Mouse (Mus musculus): ENCODE results near the gene Gnaz. TPM values are rescaled to one million over a fixed set of nuclear protein-coding genes. Genes with fewer than 3 reads are reported as not detected.

Gene Gnaz
- polyA plus RNA-seq, 1 experiment from 2014 or later, result 3.5 TPM

DNA sequence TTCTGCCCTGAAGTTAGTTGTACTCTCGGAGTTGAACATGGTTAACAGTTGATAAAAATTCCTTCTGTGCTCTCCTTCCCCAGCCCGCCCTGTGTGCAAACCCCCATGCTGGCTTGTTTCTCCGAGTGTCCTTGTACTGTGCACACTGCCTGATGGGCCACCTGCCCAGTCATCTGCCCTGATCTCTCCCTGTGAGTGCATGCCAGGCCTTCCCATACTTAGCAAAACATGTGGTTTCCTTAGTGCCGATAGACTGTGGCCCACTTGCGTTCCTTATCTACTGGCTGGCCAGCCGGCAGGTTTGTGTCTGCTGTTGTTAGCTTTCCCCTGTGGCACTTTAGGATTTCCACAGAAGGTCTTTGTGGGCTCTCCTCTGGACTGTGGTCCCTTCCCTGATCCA lies 87.1 kb downstream of the Gnaz start:
- no peaks in the 10 kb centered on the region for H3K9me3 ChIP-seq
- 69% methylated on average over 6 of the region's 6 CpGs for WGBS

DNA sequence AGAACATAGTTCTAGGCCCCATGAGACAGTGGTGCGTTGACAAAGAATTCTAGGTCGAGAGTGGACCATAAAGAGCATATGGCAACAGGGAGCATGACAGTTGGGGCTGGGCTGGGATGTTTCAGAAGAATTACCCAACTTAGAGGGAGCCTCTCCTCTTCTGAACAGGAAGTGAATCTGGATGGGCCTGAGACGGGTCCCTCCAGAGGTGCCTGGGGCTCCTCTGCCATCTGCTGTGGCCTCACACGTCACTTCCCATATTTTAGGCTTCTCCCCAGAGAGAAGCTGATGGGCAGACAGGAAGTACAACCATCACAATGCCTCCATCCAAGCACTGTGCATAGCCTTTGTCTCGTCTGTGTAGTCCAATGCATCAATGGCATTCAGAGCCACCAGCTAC lies 88.7 kb downstream of the Gnaz start:
- Histone ChIP-seq H3K36me3 (no peaks in the 10 kb centered on the region), H3K4me3 (no peak overlapping the region), H3K27ac (no peak overlapping the region), H3K9me3 (no peaks in the 10 kb centered on the region), H3K4me2 (no peak overlapping the region), H3K27me3 (no peaks in the 10 kb centered on the region), H3K9ac (no peak overlapping the region), H3K4me1 (peaks cover 18% of the 10 kb centered on the region)
- 56% methylated on average over 5 of the region's 5 CpGs for WGBS
- no peak for ATAC-seq (ENCODE audit: insufficient number of reproducible peaks, insufficient read depth, low FRiP score, low TSS enrichment, low read depth)

More for the DNA sequence above, 87.1 kb downstream of the Gnaz start:
- Histone ChIP-seq H3K4me2 (no peak overlapping the region), H3K27me3 (no peaks in the 10 kb centered on the region), H3K9ac (no peak overlapping the region), H3K4me1 (peaks cover 9% of the 10 kb centered on the region; the same call in 1 of the 2 replicates), H3K4me3 (no peak overlapping the region), H3K27ac (no peak overlapping the region), H3K36me3 (peaks cover under 1% of the 10 kb centered on the region; the same call in 1 of the 2 replicates)
- ATAC-seq (ENCODE audit: insufficient number of reproducible peaks, insufficient read depth, low FRiP score, low TSS enrichment, low read depth), result no peak

DNA sequence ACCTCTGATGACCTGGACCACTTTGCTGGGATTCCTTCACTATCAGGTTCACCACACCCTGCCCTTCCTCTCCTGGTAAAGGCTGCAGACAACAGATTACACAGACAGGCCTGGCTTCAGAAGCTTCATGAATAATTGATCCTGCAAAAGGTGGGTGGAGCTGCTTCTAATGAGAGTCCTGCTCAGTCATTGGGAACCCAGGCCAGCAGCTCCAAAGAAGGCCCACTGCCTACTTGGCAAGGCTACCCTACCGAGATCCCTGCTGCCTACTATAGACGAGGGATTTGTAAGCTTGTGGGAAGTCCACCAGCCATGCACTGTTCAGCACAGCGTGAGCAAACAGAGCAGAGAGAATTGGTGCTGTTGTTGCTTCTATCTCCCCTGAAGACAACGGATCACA lies 89.3 kb downstream of the Gnaz start:
- H3K9ac ChIP-seq, result no peak overlapping the region
- 15% methylated on average over 4 of the region's 4 CpGs for WGBS
- H3K27me3 ChIP-seq, result no peaks in the 10 kb centered on the region
- no peak overlapping the region for H3K4me2 ChIP-seq
- H3K9me3 ChIP-seq, result no peaks in the 10 kb centered on the region
- H3K27ac ChIP-seq, result no peak overlapping the region
- no peaks in the 10 kb centered on the region for H3K36me3 ChIP-seq
- peaks cover 19% of the 10 kb centered on the region for H3K4me1 ChIP-seq
- ATAC-seq (ENCODE audit: insufficient number of reproducible peaks, insufficient read depth, low FRiP score, low TSS enrichment, low read depth), result no peak
- no peak overlapping the region for H3K4me3 ChIP-seq

DNA sequence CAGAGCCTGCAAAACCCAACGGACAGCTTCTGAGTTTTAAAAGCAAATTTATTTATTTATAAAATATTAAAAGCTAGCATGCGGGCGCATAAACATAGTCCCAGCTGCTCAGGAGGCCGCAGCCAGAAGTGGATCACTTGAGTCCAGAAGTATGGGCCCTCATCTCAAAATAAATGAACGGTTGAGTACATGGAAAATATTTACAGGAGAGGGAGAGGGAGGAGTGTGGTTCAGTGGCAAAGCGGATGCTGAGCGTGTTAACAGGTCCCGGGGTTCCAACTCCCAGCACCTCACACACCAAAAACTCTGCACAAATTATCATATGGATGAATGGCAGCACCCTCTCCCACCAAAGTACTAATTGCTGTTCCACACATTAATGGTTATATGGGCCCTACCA lies 91.4 kb downstream of the Gnaz start:
- 81% methylated on average over 8 of the region's 8 CpGs for WGBS
- H3K4me1 ChIP-seq, result peaks cover 40% of the 10 kb centered on the region

DNA sequence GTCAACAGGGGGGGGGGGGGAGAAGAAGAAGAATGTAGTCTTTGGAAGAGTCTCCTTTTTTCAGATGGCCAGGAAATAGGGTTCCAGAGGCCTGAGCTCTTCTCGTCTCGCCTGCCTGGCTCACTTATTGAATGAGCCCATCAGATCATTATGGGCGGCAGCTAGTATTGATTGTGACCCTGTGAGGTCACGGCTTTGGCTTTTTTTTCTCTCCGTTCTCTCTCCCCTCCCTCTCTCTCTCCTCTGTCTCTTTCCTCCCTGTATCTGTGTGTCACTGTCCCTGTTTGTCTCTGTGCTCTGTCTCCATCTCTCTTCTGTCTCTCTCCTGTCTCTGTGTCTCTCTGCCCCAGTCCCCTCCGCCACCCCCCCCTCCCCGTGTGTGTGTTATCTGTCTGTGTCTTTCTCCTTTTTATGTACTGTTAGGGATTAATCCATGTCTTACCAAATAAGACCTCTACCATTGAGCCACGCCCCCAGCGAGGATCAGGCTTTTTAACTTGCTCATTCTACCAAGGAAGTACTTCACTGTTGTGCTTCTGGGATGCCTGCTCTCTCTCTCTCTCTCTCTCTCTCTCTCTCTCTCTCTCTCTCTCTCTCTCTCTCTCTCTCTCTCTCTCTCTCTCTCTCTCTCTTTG lies 91.9 kb downstream of the Gnaz start:
- 37% methylated on average over 9 of the region's 9 CpGs for WGBS
- Histone ChIP-seq H3K9ac (no peak overlapping the region), H3K27me3 (no peaks in the 10 kb centered on the region), H3K36me3 (no peaks in the 10 kb centered on the region), H3K27ac (no peak overlapping the region), H3K4me2 (peak overlapping the region; percentile 94), H3K9me3 (no peaks in the 10 kb centered on the region), H3K4me3 (no peak overlapping the region), H3K4me1 (peaks cover 46% of the 10 kb centered on the region)
- ATAC-seq (ENCODE audit: insufficient number of reproducible peaks, insufficient read depth, low FRiP score, low TSS enrichment, low read depth), result no peak

More for the DNA sequence above, 91.4 kb downstream of the Gnaz start:
- H3K4me2 ChIP-seq, result no peak overlapping the region
- no peaks in the 10 kb centered on the region for H3K9me3 ChIP-seq
- no peak for ATAC-seq (ENCODE audit: insufficient number of reproducible peaks, insufficient read depth, low FRiP score, low TSS enrichment, low read depth)
- no peaks in the 10 kb centered on the region for H3K36me3 ChIP-seq
- H3K27ac ChIP-seq, result no peak overlapping the region
- H3K9ac ChIP-seq, result no peak overlapping the region
- H3K27me3 ChIP-seq, result no peaks in the 10 kb centered on the region
- H3K4me3 ChIP-seq, result no peak overlapping the region

DNA sequence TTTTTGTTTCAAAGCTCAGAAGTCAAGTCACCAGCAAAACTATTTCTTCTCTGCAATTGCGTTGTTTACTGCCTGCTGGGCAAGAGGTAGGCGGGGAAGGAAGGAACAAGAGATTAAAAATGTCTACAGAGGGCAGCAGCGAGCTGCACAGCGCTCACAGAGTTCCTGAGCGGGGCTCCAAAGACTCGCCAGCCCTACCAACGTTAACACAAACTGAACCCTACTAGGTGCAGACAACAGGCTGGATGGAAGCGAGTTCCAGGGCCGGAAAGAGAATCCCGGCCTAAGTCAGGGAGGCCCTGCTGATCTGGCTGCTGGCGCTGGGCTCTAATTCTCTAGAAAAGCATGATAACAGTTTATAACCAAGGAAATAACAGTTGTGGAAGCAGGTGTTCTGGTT lies 92.4 kb downstream of the Gnaz start:
- H3K9ac ChIP-seq, result no peak overlapping the region
- H3K27me3 ChIP-seq, result no peaks in the 10 kb centered on the region
- no peaks in the 10 kb centered on the region for H3K36me3 ChIP-seq
- under 1% methylated on average over 11 of the region's 11 CpGs for WGBS
- H3K4me3 ChIP-seq, result peak overlapping the region; percentile 92; the same call in 1 of the 2 replicates
- ATAC-seq (ENCODE audit: insufficient number of reproducible peaks, insufficient read depth, low FRiP score, low TSS enrichment, low read depth), result no peak
- H3K4me1 ChIP-seq, result peaks cover 51% of the 10 kb centered on the region
- peak overlapping the region; percentile 94 for H3K4me2 ChIP-seq
- no peak overlapping the region for H3K27ac ChIP-seq
- no peaks in the 10 kb centered on the region for H3K9me3 ChIP-seq

DNA sequence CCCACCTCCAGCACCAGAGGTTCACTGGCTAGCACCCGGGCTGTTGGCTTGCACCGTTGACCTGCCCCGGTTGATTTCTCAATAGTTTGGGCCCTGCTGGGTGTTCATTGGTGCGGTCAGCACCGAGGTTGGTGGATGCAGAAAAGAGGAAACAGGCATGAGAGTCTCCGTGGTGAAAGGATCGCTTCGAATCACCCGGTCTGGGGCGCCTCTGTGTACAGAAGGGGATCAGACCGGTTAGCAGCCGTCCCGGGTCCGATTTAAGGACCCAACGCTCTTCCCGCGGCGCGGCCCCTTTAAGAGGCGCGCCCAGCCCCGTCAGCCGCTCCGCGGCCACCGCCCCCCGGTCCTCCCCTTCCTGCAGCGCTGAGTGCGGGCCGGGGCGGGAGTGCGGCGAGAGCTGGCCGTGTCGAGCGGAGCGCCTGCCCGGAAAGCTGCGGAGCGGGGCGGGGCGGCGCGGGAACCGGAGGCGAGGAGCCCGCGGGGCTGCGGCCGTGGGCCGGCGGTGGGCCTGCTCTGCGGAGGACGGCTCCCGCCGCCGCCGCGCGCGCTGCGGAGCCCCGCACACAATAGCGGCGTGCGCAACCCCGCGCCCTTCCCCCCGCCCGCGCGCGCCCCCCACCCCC lies 93.4 kb downstream of the Gnaz start, which contains the start of gene Bcr:
TSS of gene Bcr (plus strand) at position 376 of the 626 bp plus-strand sequence.
- Histone ChIP-seq H3K4me1 (peaks cover 55% of the 10 kb centered on the region), H3K9ac (peak within 1 kb of the TSS; percentile 85), H3K36me3 (no peaks in the 10 kb centered on the region), H3K4me2 (peak within 1 kb of the TSS; percentile 94), H3K27ac (peak within 1 kb of the TSS; percentile 33; the same call in 1 of the 2 replicates), H3K27me3 (no peaks in the 10 kb centered on the region), H3K4me3 (peak within 1 kb of the TSS; percentile 92), H3K9me3 (no peaks in the 10 kb centered on the region)
- ATAC-seq (ENCODE audit: insufficient number of reproducible peaks, insufficient read depth, low FRiP score, low TSS enrichment, low read depth), result peak; percentile 82
- under 1% methylated on average over 32 of the region's 73 CpGs for WGBS

DNA sequence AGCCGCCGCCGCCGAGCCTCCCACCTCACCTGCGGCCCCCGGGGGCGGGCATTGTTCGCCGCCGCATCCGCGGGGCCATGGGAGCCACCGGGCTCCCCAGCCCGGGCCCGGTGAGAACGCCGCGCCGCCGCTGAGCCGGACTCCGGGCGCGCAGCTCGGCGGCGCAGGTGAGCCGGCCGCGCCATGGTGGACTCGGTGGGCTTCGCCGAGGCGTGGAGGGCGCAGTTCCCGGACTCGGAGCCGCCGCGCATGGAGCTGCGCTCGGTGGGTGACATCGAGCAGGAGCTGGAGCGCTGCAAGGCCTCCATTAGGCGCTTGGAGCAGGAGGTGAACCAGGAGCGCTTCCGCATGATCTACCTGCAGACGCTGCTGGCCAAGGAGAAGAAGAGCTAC lies 93.9 kb downstream of the Gnaz start:
- peak overlapping the region; percentile 33; the same call in 1 of the 2 replicates for H3K27ac ChIP-seq
- peaks cover 59% of the 10 kb centered on the region for H3K4me1 ChIP-seq
- peaks cover 4% of the 10 kb centered on the region for H3K36me3 ChIP-seq
- H3K4me3 ChIP-seq, result peak overlapping the region; percentile 92
- peak overlapping the region; percentile 94 for H3K4me2 ChIP-seq
- peak overlapping the region; percentile 85 for H3K9ac ChIP-seq
- no peaks in the 10 kb centered on the region for H3K9me3 ChIP-seq
- H3K27me3 ChIP-seq, result no peaks in the 10 kb centered on the region
- 0 out of 2 replicates have a peak, but pooled peaks have one; percentile 18 for ATAC-seq (ENCODE audit: insufficient number of reproducible peaks, insufficient read depth, low FRiP score, low TSS enrichment, low read depth)
- WGBS, result under 1% methylated on average over 35 of the region's 48 CpGs

DNA sequence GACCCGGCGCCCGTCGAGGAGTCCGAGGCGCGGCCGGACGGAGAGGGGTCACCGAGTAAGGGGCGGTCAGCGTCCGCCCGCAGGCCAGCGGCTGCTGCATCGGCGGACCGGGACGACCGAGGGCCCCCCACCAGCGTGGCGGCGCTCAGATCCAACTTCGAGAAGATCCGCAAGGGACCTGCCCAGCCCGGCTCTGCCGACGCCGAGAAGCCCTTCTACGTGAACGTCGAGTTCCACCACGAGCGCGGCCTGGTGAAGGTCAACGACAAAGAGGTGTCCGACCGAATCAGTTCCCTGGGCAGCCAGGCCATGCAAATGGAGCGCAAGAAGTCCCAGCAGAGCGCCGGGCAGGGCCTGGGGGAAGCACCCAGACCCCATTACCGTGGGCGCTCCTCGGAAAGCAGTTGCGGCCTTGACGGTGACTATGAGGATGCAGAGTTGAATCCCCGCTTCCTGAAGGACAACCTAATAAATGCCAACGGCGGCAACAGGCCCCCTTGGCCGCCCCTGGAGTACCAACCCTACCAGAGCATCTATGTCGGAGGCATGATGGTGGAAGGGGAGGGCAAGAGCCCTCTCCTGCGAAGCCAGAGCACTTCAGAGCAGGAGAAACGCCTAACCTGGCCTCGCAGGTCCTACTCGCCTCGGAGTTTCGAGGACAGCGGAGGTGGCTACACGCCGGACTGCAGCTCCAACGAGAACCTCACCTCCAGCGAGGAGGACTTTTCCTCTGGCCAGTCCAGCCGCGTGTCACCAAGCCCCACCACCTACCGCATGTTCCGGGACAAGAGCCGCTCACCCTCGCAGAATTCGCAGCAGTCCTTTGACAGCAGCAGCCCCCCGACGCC lies 94.6 kb downstream of the Gnaz start:
- no peak for ATAC-seq (ENCODE audit: insufficient number of reproducible peaks, insufficient read depth, low FRiP score, low TSS enrichment, low read depth)
- H3K27me3 ChIP-seq, result no peaks in the 10 kb centered on the region
- H3K4me1 ChIP-seq, result peaks cover 60% of the 10 kb centered on the region
- H3K9me3 ChIP-seq, result no peaks in the 10 kb centered on the region
- H3K9ac ChIP-seq, result peak overlapping the region; percentile 85
- H3K27ac ChIP-seq, result no peak overlapping the region
- under 1% methylated on average over 71 of the region's 71 CpGs for WGBS
- peaks cover 7% of the 10 kb centered on the region for H3K36me3 ChIP-seq
- peak overlapping the region; percentile 94 for H3K4me2 ChIP-seq
- peak overlapping the region; percentile 92 for H3K4me3 ChIP-seq

DNA sequence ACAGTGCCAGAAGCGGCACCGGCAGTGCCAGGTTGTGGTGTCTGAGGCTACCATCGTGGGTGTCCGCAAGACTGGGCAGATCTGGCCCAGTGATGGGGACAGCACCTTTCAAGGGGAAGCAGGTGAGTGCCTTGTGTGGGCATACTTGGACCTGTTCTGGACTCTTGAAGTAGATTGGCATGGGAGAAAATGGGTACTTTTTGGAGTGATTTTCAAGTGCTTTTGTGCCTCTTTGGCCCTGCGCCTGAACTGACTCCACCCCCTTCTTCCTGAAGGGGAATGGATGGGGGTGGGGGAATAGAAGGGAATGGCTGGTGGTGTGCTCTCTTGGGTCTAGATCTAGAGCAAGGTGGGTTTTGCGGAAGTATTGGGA lies 95.2 kb downstream of the Gnaz start:
- Histone ChIP-seq H3K4me3 (peak overlapping the region; percentile 92), H3K27ac (no peak overlapping the region), H3K9me3 (no peaks in the 10 kb centered on the region), H3K4me1 (peaks cover 60% of the 10 kb centered on the region), H3K4me2 (peak overlapping the region; percentile 94), H3K9ac (peak overlapping the region; percentile 85), H3K27me3 (no peaks in the 10 kb centered on the region), H3K36me3 (peaks cover 10% of the 10 kb centered on the region)
- no peak for ATAC-seq (ENCODE audit: insufficient number of reproducible peaks, insufficient read depth, low FRiP score, low TSS enrichment, low read depth)
- 12% methylated on average over 6 of the region's 6 CpGs for WGBS

DNA sequence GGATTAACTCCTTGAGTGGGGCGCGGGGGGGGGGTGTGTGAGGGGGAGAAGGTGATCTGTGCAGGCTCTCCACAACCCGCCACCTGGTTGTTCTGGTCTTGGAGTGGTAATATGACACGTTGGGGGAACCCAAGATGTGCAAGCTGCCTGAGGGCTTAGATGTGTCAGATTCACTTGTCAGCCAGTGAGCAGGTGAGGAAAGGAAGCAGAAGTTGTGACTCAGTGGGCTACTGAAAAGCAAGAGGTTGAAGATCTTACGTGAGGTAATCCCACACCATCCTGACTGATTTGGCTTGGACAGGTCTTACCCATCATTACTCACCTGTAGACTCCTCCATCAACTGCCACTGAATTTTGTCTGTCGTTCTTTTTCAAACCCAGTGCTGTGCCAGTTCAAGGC lies 95.6 kb downstream of the Gnaz start:
- no peak for ATAC-seq (ENCODE audit: insufficient number of reproducible peaks, insufficient read depth, low FRiP score, low TSS enrichment, low read depth)
- peaks cover 60% of the 10 kb centered on the region for H3K4me1 ChIP-seq

More for the DNA sequence above, 95.6 kb downstream of the Gnaz start:
- 39% methylated on average over 6 of the region's 6 CpGs for WGBS
- Histone ChIP-seq H3K27me3 (no peaks in the 10 kb centered on the region), H3K36me3 (peaks cover 10% of the 10 kb centered on the region), H3K4me3 (peak overlapping the region; percentile 92), H3K9me3 (no peaks in the 10 kb centered on the region), H3K9ac (peak overlapping the region; percentile 85), H3K4me2 (peak overlapping the region; percentile 94), H3K27ac (no peak overlapping the region)

Measured in embryonic facial prominence, embryonic 13.5 days (tissue).